Mouse (Mus musculus): ENCODE results near the gene Rbpj. TPM values are rescaled to one million over a fixed set of nuclear protein-coding genes. Genes with fewer than 3 reads are reported as not detected.

The Rbpj gene
- polyA plus RNA-seq, 1 experiment from 2014 or later, result 49.8 TPM

GRCm38 (mm10) chr5:53696701-53697100 lies 230.7 kb downstream of the Rbpj start:
- DNase-seq, result no peak
- Histone ChIP-seq H3K9ac (no peak overlapping the region), H3K27me3 (ENCODE audit: insufficient read depth, low read length) (no peaks in the 10 kb centered on the region), H3K4me1 (ENCODE audit: insufficient read depth) (no peaks in the 10 kb centered on the region), H3K9me3 (ENCODE audit: low read depth, low read length) (no peaks in the 10 kb centered on the region), H3K27ac (ENCODE audit: low read depth) (no peak overlapping the region), H3K4me2 (no peak overlapping the region), H3K36me3 (ENCODE audit: insufficient read depth) (peaks cover 5% of the 10 kb centered on the region; the same call in 1 of the 2 replicates), H3K4me3 (ENCODE audit: low read depth, low read length) (no peak overlapping the region)
- WGBS, result 66% methylated on average over 3 of the region's 3 CpGs
- no peak for TF ChIP-seq CTCF (IDR thresholded peaks at IDR 0.05; ENCODE audit: low read depth)
- no peak for ATAC-seq (ENCODE audit: insufficient read depth)

- no peak for TF ChIP-seq CTCF (IDR thresholded peaks at IDR 0.05; ENCODE audit: low read depth)
- Histone ChIP-seq H3K9ac (no peak overlapping the region), H3K27ac (ENCODE audit: low read depth) (no peak overlapping the region), H3K4me3 (ENCODE audit: low read depth, low read length) (no peak overlapping the region), H3K27me3 (ENCODE audit: insufficient read depth, low read length) (no peaks in the 10 kb centered on the region), H3K4me2 (no peak overlapping the region), H3K4me1 (ENCODE audit: insufficient read depth) (no peaks in the 10 kb centered on the region), H3K36me3 (ENCODE audit: insufficient read depth) (peaks cover 11% of the 10 kb centered on the region; the same call in 1 of the 2 replicates), H3K9me3 (ENCODE audit: low read depth, low read length) (no peaks in the 10 kb centered on the region)
- WGBS, result 49% methylated on average over 9 of the region's 9 CpGs
- no peak for DNase-seq
- ATAC-seq (ENCODE audit: insufficient read depth), result no peak
These were observed 231.8 kb downstream of the Rbpj start for GRCm38 (mm10) chr5:53697794-53698193.

- WGBS, result 86% methylated on average over 14 of the region's 14 CpGs
- no peaks in the 10 kb centered on the region for H3K4me1 ChIP-seq (ENCODE audit: insufficient read depth)
- H3K4me2 ChIP-seq, result no peak overlapping the region
- H3K27me3 ChIP-seq (ENCODE audit: insufficient read depth, low read length), result no peaks in the 10 kb centered on the region
- H3K4me3 ChIP-seq (ENCODE audit: low read depth, low read length), result no peak overlapping the region
- H3K9me3 ChIP-seq (ENCODE audit: low read depth, low read length), result no peaks in the 10 kb centered on the region
- no peak overlapping the region for H3K9ac ChIP-seq
- TF ChIP-seq CTCF (IDR thresholded peaks at IDR 0.05; ENCODE audit: low read depth), result no peak
- H3K36me3 ChIP-seq (ENCODE audit: insufficient read depth), result peaks cover 11% of the 10 kb centered on the region; the same call in 1 of the 2 replicates
- H3K27ac ChIP-seq (ENCODE audit: low read depth), result no peak overlapping the region
- DNase-seq (no peak), ATAC-seq (ENCODE audit: insufficient read depth) (no peak)
These were observed 236.7 kb downstream of the Rbpj start for GRCm38 (mm10) chr5:53702686-53703085.

Other genes starting within 250 kb of the Rbpj start
- gene Smim20, start 199.1 kb upstream of the Rbpj start, polyA plus RNA-seq (2014; fragmentation: Nextera tagmentation; extraction: Ambion mirVana), result 93.7 and 98.3 TPM in 2 replicates
- gene Cckar, start 241.6 kb downstream of the Rbpj start, polyA plus RNA-seq (2014; fragmentation: Nextera tagmentation; extraction: Ambion mirVana), result 42.1 and 48.7 TPM in 2 replicates

Data from lung, embryonic 14.5 days (tissue).